8 mouse cellular contexts compared by ENCODE assay signal in genomic region chr16:5049182-5049773, GRCm38 (mm10). TPM values are rescaled to one million over a fixed set of nuclear protein-coding genes. Genes with fewer than 3 reads are reported as not detected.
DNase-seq lines count a peak whose midpoint lies in the region; ATAC-seq and TF ChIP-seq lines count a peak whose summit lies in the region.

No protein-coding gene starts in this region.

- H3K4me2 ChIP-seq in heart, embryonic 13.5 days = peak overlapping the region; percentile 88
- peak overlapping the region; percentile 92 for H3K4me2 ChIP-seq in forebrain, embryonic 13.5 days
- peak overlapping the region; percentile 85 for H3K4me2 ChIP-seq in liver, embryonic 14.5 days (ENCODE audit: low read depth)

- peak overlapping the region; percentile 96 for H3K4me3 ChIP-seq in heart, embryonic 13.5 days
- H3K4me3 ChIP-seq in ES-E14 (ENCODE audit: insufficient read depth in 1 of 2, low read depth in 1 of 2, low read length in 2 of 2, poor library complexity in 1 of 2, severe bottlenecking in 1 of 2) = peak overlapping the region; percentile 85 to 99
- peak overlapping the region; percentile 98 for H3K4me3 ChIP-seq in forebrain, embryonic 13.5 days
- peak overlapping the region; percentile 83 to 94 for H3K4me3 ChIP-seq in liver, embryonic 14.5 days (ENCODE audit: insufficient read depth in 1 of 2, low read depth in 2 of 2, low read length in 2 of 2)
- H3K4me3 ChIP-seq in olfactory bulb, adult 2 months (ENCODE audit: insufficient read depth, low read depth, low read length) = peak overlapping the region; percentile 74

- peaks cover 49% of the 10 kb centered on the region for H3K36me3 ChIP-seq in heart, embryonic 13.5 days
- peaks cover 12% of the 10 kb centered on the region; the same call in 1 of the 2 replicates for H3K36me3 ChIP-seq in ES-E14 (ENCODE audit: control insufficient read depth, insufficient read depth, low read length, poor library complexity, severe bottlenecking)
- peaks cover 41% of the 10 kb centered on the region for H3K36me3 ChIP-seq in forebrain, embryonic 13.5 days (ENCODE audit: poor library complexity, severe bottlenecking)
- peaks cover 43% of the 10 kb centered on the region for H3K36me3 ChIP-seq in liver, embryonic 14.5 days (replicated peaks; ENCODE audit: control insufficient read depth, insufficient read depth, low read depth)

- TF ChIP-seq CTCF in liver, embryonic 14.5 days (IDR thresholded peaks at IDR 0.05; ENCODE audit: low read depth) = no peak
- no peak for TF ChIP-seq CTCF in olfactory bulb, adult 2 months (IDR thresholded peaks at IDR 0.05; ENCODE audit: insufficient read depth, low read depth, low read length)

- no peak for DNase-seq in heart, postnatal 25 days (ENCODE audit: low spot score)
- DNase-seq in ES-E14 (ENCODE audit: low read depth, low spot score) = no peak
- peak in 1 of 3 experiments; percentile 13 for DNase-seq in liver, embryonic 14.5 days (ENCODE audit: low read depth in 3 of 3, low spot score in 3 of 3)
- DNase-seq in frontal cortex, postnatal 25 days (ENCODE audit: low spot score in 2 of 2) = no peak
- no peak for DNase-seq in adrenal gland, adult 2 months

- no peaks in the 10 kb centered on the region for H3K9me3 ChIP-seq in heart, embryonic 13.5 days
- H3K9me3 ChIP-seq in ES-E14 (ENCODE audit: control insufficient read depth, insufficient read depth, low read depth, low read length) = no peaks in the 10 kb centered on the region
- H3K9me3 ChIP-seq in forebrain, embryonic 13.5 days (replicated peaks) = no peaks in the 10 kb centered on the region
- no peaks in the 10 kb centered on the region for H3K9me3 ChIP-seq in liver, embryonic 14.5 days (ENCODE audit: control insufficient read depth, low read length)

- under 1% methylated on average over 38 of the region's 38 CpGs for WGBS in heart, embryonic 13.5 days
- WGBS in forebrain, embryonic 13.5 days = under 1% methylated on average over 38 of the region's 38 CpGs
- under 1% methylated on average over 38 of the region's 38 CpGs for WGBS in liver, embryonic 14.5 days (ENCODE audit: insufficient replicate concordance)
- WGBS in olfactory bulb, adult 2 months = under 1% methylated on average over 38 of the region's 38 CpGs

- no peak for TF ChIP-seq EP300 in liver, embryonic 14.5 days (IDR thresholded peaks at IDR 0.05; ENCODE audit: low read depth)

- intact Hi-C loops in heart, postnatal 25 days (cut with DNase I) = loop anchor here (5.0 kb wide), 1 partner anchor 87 kb away; the partner anchor contains the start of gene Anks3

- peaks cover 30% of the 10 kb centered on the region for H3K4me1 ChIP-seq in heart, embryonic 13.5 days
- H3K4me1 ChIP-seq in ES-E14 (ENCODE audit: control insufficient read depth in 2 of 2, insufficient read depth in 2 of 2, low read length in 2 of 2, poor library complexity in 1 of 2) = peaks cover 0 to 8% of the 10 kb centered on the region in 2 experiments; a peak in 2 of 4 replicates
- H3K4me1 ChIP-seq in forebrain, embryonic 13.5 days = peaks cover 32% of the 10 kb centered on the region
- H3K4me1 ChIP-seq in liver, embryonic 14.5 days (replicated peaks; ENCODE audit: control insufficient read depth in 2 of 2, insufficient read depth in 2 of 2, low read length in 1 of 2) = peaks cover 7 to 17% of the 10 kb centered on the region in 2 experiments
- peaks cover 5% of the 10 kb centered on the region; the same call in 1 of the 2 replicates for H3K4me1 ChIP-seq in olfactory bulb, adult 2 months (ENCODE audit: control insufficient read depth, insufficient read depth, low read length)

- H3K9ac ChIP-seq in heart, embryonic 13.5 days = peak overlapping the region; percentile 97
- peak overlapping the region; percentile 94 for H3K9ac ChIP-seq in ES-E14 (ENCODE audit: insufficient read depth, low read depth, low read length, poor library complexity, severe bottlenecking)
- peak overlapping the region; percentile 97 for H3K9ac ChIP-seq in forebrain, embryonic 13.5 days
- H3K9ac ChIP-seq in liver, embryonic 14.5 days (replicated peaks) = peak overlapping the region; percentile 93

- peak overlapping the region; percentile 98 for H3K27ac ChIP-seq in heart, embryonic 13.5 days (replicated peaks)
- peak overlapping the region; percentile 53; the same call in 1 of the 2 replicates for H3K27ac ChIP-seq in ES-E14 (ENCODE audit: insufficient read depth, low read depth, low read length, poor library complexity, severe bottlenecking)
- H3K27ac ChIP-seq in forebrain, embryonic 13.5 days = peak overlapping the region; percentile 68
- H3K27ac ChIP-seq in liver, embryonic 14.5 days = peak overlapping the region; percentile 10
- H3K27ac ChIP-seq in olfactory bulb, adult 2 months (ENCODE audit: insufficient read depth, low read depth, low read length) = peak overlapping the region; percentile 59

- in situ Hi-C loops in ES-E14 (cut with MboI; ENCODE audit: low sequenced_read_pairs in 2 of 2, unreplicated experiment in 2 of 2) = no loop called here

- peak; percentile 10; the same call in 1 of the 2 replicates for ATAC-seq in heart, embryonic 13.5 days (ENCODE audit: extremely low read depth, insufficient number of reproducible peaks, low FRiP score, low TSS enrichment)
- peak; percentile 56; the same call in 1 of the 2 replicates for ATAC-seq in forebrain, embryonic 13.5 days
- ATAC-seq in liver, embryonic 14.5 days (ENCODE audit: insufficient read depth) = peak; percentile 49

- no peaks in the 10 kb centered on the region for H3K27me3 ChIP-seq in heart, embryonic 13.5 days (replicated peaks)
- no peaks in the 10 kb centered on the region for H3K27me3 ChIP-seq in forebrain, embryonic 13.5 days
- H3K27me3 ChIP-seq in liver, embryonic 14.5 days (ENCODE audit: control insufficient read depth, insufficient read depth, low read length) = no peaks in the 10 kb centered on the region

- TF ChIP-seq POLR2A in olfactory bulb, adult 2 months (IDR thresholded peaks at IDR 0.05; ENCODE audit: insufficient read depth, low read depth, low read length) = no peak

RNA-seq across cellular contexts. Expression of gene Glyr1, which starts 0.4 kb away (rescaled TPM):
- 88.7 and 93.1 TPM in 2 replicates for polyA plus RNA-seq in heart, embryonic 13.5 days (2015; fragmentation: Nextera tagmentation; extraction: Ambion mirVana)
- total RNA-seq in heart, postnatal 25 days (2021) = 10 to 100 TPM; 42.4 to 46.8 TPM
- total RNA-seq in ES-E14 (2012; rRNA removed) = 67.4 and 75.6 TPM in 2 replicates
- polyA plus RNA-seq in forebrain, embryonic 13.5 days (2015; fragmentation: Nextera tagmentation; extraction: Ambion mirVana) = 188 and 207 TPM in 2 replicates
- polyA plus RNA-seq in liver, embryonic 14.5 days (2012; rRNA removed) = 23.9 and 26.4 TPM in 2 replicates
- 21.7 and 26.3 TPM in 2 replicates for polyA plus RNA-seq in liver, embryonic 14.5 days (2014; fragmentation: Nextera tagmentation; extraction: Ambion mirVana)
- polyA plus RNA-seq in olfactory bulb, adult 2 months (2012; ENCODE audit: insufficient read depth, insufficient read length, low replicate concordance, missing spikeins) = 92.9 and 140 TPM in 2 replicates
- 10 to 100 TPM; 92.6 to 96.5 TPM for total RNA-seq in adrenal gland, adult 2 months (2021)
- polyA plus RNA-seq in adrenal gland, adult 2 months (2012; rRNA removed) = 51.7 and 71.3 TPM in 2 replicates

RNA-seq across cellular contexts. Expression of gene Ubn1, which starts 0.6 kb away (rescaled TPM):
- 11.2 and 12.1 TPM in 2 replicates for polyA plus RNA-seq in heart, embryonic 13.5 days (2015; fragmentation: Nextera tagmentation; extraction: Ambion mirVana)
- 10 to 100 TPM; 23.5 to 30.8 TPM for total RNA-seq in heart, postnatal 25 days (2021)
- 13.5 and 16.0 TPM in 2 replicates for total RNA-seq in ES-E14 (2012; rRNA removed)
- 18.0 and 18.2 TPM in 2 replicates for polyA plus RNA-seq in forebrain, embryonic 13.5 days (2015; fragmentation: Nextera tagmentation; extraction: Ambion mirVana)
- polyA plus RNA-seq in liver, embryonic 14.5 days (2012; rRNA removed) = 10.6 and 11.5 TPM in 2 replicates
- polyA plus RNA-seq in liver, embryonic 14.5 days (2014; fragmentation: Nextera tagmentation; extraction: Ambion mirVana) = 8.9 and 10.3 TPM in 2 replicates
- polyA plus RNA-seq in olfactory bulb, adult 2 months (2012; ENCODE audit: insufficient read depth, insufficient read length, low replicate concordance, missing spikeins) = 47.7 and 78.4 TPM in 2 replicates
- 10 to 100 TPM; 25.2 to 34.0 TPM for total RNA-seq in adrenal gland, adult 2 months (2021)
- polyA plus RNA-seq in adrenal gland, adult 2 months (2012; rRNA removed) = 18.6 and 18.9 TPM in 2 replicates

RNA-seq across cellular contexts. Expression of gene Rogdi, which starts 35.9 kb away (rescaled TPM):
- 50.1 and 56.2 TPM in 2 replicates for polyA plus RNA-seq in heart, embryonic 13.5 days (2015; fragmentation: Nextera tagmentation; extraction: Ambion mirVana)
- 10 to 100 TPM; 20.8 to 22.4 TPM for total RNA-seq in heart, postnatal 25 days (2021)
- 18.7 and 25.7 TPM in 2 replicates for total RNA-seq in ES-E14 (2012; rRNA removed)
- polyA plus RNA-seq in forebrain, embryonic 13.5 days (2015; fragmentation: Nextera tagmentation; extraction: Ambion mirVana) = 88.1 and 102 TPM in 2 replicates
- polyA plus RNA-seq in liver, embryonic 14.5 days (2012; rRNA removed) = 35.8 and 45.7 TPM in 2 replicates
- 39.3 and 42.0 TPM in 2 replicates for polyA plus RNA-seq in liver, embryonic 14.5 days (2014; fragmentation: Nextera tagmentation; extraction: Ambion mirVana)
- polyA plus RNA-seq in olfactory bulb, adult 2 months (2012; ENCODE audit: insufficient read depth, insufficient read length, low replicate concordance, missing spikeins) = not detected in 2 replicates
- total RNA-seq in adrenal gland, adult 2 months (2021) = 10 to 100 TPM; 16.9 to 28.1 TPM
- 83.9 and 99.3 TPM in 2 replicates for polyA plus RNA-seq in adrenal gland, adult 2 months (2012; rRNA removed)

RNA-seq across cellular contexts. Expression of gene Smim22, which starts 42.2 kb away (rescaled TPM):
- polyA plus RNA-seq in heart, embryonic 13.5 days (2015; fragmentation: Nextera tagmentation; extraction: Ambion mirVana) = 3.8 and 4.4 TPM in 2 replicates
- not detected for total RNA-seq in heart, postnatal 25 days (2021)
- 1.9 and 2.2 TPM in 2 replicates for total RNA-seq in ES-E14 (2012; rRNA removed)
- 1.5 TPM in 1 of 2 replicates, not detected in the other for polyA plus RNA-seq in forebrain, embryonic 13.5 days (2015; fragmentation: Nextera tagmentation; extraction: Ambion mirVana)
- 9.1 and 9.7 TPM in 2 replicates for polyA plus RNA-seq in liver, embryonic 14.5 days (2012; rRNA removed)
- 4.5 and 7.8 TPM in 2 replicates for polyA plus RNA-seq in liver, embryonic 14.5 days (2014; fragmentation: Nextera tagmentation; extraction: Ambion mirVana)
- polyA plus RNA-seq in olfactory bulb, adult 2 months (2012; ENCODE audit: insufficient read depth, insufficient read length, low replicate concordance, missing spikeins) = not detected in 2 replicates
- total RNA-seq in adrenal gland, adult 2 months (2021) = not detected
- 0.38 TPM in 1 of 2 replicates, not detected in the other for polyA plus RNA-seq in adrenal gland, adult 2 months (2012; rRNA removed)

RNA-seq across cellular contexts. Expression of gene Sept12, which starts 51.6 kb away (rescaled TPM):
- not detected in 2 replicates for polyA plus RNA-seq in heart, embryonic 13.5 days (2015; fragmentation: Nextera tagmentation; extraction: Ambion mirVana)
- total RNA-seq in heart, postnatal 25 days (2021) = not detected
- total RNA-seq in ES-E14 (2012; rRNA removed) = 0.13 and 0.16 TPM in 2 replicates
- not detected in 2 replicates for polyA plus RNA-seq in forebrain, embryonic 13.5 days (2015; fragmentation: Nextera tagmentation; extraction: Ambion mirVana)
- polyA plus RNA-seq in liver, embryonic 14.5 days (2012; rRNA removed) = 0.02 TPM in 1 of 2 replicates, not detected in the other
- not detected in 2 replicates for polyA plus RNA-seq in liver, embryonic 14.5 days (2014; fragmentation: Nextera tagmentation; extraction: Ambion mirVana)
- not detected in 2 replicates for polyA plus RNA-seq in olfactory bulb, adult 2 months (2012; ENCODE audit: insufficient read depth, insufficient read length, low replicate concordance, missing spikeins)
- not detected for total RNA-seq in adrenal gland, adult 2 months (2021)
- not detected in 2 replicates for polyA plus RNA-seq in adrenal gland, adult 2 months (2012; rRNA removed)

Comparison
In these comparisons a context has a peak if more than half of its experiments do, and no peak if none do; other contexts are left out.
1. H3K27ac ChIP-seq: peak in every context shown above with its lines; median percentile 98 in heart, embryonic 13.5 days; 68 in forebrain, embryonic 13.5 days; 59 in olfactory bulb, adult 2 months; 53 in ES-E14; 10 in liver, embryonic 14.5 days.